Mouse (Mus musculus) 416B (cell line): ENCODE data around the gene Ctbp1.
A peak's percentile ranks its signal among the peaks of the same experiment; 100 is the strongest.

Source experiments
- DNase-seq: peaks from one replicate; pipeline ENCODE4 v3.0.0; 2011; ENCODE audit warnings: low read depth

The Ctbp1 gene

DNA sequence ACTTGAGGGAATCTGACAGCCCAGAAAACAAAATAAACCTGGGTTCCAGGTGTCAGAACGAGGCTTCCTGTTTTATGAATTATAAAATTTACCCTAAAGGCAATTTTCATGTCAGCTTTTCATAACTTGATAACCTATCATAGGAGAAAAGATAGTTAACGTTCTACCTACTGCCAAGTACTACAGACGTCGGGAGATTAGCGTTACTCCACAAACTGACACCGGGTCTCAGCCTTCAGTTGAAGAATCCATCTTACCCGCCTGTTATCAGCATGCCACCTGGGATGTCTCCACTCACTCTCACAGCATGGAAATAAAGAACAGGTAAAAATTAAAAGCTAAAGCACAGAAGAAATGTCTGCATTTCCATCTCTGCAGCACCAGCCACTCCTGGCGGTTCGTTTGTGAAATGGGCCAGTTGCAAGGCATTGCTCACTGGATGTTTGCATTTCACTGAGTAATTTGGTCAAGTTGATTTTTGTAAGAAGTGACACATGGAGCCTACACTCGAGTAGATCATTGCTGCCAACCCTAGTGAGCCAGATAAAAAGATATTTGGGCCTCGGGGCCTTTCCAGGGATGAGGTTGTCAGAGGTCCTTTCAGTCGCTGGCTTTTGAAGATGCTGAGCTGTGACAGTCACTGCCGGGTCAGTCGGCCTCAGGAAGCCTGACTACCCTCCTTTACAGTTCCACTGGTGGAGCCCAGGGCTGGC is 66.1 kb downstream of the Ctbp1 start:
- no peak for DNase-seq

DNA sequence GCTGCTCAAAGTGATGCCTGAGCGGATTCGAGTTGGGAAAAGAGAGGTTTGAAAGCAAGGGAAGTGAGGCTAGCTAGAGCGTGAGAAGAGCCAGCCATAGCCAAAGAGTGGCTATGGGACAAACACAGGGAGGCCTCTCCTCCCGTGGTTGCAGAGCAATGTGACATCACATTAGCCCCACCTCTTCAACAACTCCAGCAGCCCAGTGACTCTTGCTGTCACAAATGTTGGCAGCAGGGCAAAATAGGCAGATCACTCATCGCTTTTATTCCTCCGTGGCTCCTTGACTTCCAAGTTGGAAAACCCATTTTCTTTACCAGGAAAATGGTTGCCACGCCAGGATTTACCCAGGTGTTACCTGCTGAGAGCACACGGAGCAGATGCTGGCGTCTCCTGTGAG is 67.7 kb downstream of the Ctbp1 start:
- DNase-seq = no peak

DNA sequence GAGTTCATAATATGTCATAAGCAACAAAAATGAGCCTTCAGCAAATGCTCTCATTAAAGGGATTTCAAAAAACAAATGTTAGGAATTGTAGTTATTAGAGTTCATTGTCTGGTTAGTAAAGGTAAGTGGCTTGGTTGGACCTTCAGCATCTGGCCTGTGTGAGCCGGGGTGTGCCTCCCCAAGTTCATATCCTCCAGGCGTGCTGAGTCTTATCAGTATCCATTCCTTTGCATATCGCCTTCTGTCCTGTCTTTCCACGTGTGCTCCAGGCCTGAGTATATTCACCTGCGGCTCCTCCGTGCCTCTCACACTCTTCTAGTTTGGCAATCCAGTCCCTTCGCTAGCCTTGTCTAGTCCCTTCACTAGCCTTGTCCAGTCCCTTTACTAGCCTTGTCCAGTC is 68.5 kb downstream of the Ctbp1 start:
- no peak for DNase-seq

DNA sequence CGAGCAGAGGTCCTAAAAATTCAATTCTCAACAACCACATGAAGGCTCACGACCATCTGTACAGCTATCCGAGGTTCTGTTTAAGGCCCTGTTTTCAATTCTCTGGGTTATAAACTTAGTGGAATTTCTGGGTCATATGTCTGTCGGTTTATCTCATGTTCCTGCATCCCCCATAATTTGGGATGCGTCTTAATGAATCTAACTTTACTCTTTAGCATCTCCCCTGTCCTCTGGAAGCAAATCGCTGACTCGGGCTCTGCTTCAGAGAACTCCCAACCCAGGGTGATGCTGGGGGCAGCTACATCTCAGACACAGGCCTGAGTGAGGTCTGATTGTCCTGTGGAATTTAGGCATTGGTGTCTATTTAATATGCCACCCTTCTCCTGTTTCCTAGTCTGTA is 70.5 kb downstream of the Ctbp1 start:
- no peak for DNase-seq

DNA sequence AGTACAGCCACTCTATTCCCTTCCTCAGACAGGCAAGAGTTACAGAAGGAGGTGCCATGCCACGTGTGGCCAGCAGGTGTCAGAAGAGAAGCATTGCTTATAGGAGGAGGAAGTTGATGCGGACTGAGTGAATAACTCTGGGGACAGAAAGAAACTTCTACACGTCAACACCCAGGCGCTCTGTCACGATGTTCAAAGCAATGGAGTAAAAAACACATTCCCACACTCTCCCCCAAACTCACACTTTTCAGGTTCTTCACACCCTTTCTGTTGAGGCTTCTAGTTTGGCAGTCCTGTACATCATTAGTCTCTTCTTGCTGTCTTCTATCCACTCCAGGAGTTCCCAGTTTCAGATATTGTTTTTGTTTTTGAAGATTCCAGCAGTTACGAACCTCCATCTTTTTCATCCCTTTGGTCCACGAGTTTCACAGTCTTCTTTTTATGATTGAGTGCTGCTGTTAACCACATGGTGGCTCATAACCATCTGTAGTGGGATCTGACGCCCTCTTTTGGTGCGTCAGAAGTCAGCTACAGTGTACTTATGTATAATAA is 71.0 kb downstream of the Ctbp1 start:
- DNase-seq = peak; percentile 86

DNA sequence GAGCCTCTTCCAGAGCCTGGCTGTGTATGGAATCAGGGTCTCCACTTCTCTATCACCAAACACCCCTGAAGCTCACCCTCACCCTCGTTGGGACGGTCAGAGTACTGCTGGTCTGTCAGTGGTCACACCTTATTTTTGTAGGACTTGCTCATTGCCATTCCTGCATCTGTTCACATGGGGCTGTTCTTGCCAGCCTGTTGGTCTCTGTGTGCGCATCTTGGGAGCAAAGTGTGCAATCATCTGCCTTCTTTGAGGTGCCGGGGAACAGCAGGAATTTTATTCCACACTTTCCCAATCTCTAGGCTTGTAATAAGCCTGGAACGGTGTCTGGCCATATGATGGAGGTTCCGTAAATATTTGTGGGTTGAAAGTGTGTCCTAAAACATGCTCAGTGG is 71.6 kb downstream of the Ctbp1 start:
- DNase-seq = no peak

DNA sequence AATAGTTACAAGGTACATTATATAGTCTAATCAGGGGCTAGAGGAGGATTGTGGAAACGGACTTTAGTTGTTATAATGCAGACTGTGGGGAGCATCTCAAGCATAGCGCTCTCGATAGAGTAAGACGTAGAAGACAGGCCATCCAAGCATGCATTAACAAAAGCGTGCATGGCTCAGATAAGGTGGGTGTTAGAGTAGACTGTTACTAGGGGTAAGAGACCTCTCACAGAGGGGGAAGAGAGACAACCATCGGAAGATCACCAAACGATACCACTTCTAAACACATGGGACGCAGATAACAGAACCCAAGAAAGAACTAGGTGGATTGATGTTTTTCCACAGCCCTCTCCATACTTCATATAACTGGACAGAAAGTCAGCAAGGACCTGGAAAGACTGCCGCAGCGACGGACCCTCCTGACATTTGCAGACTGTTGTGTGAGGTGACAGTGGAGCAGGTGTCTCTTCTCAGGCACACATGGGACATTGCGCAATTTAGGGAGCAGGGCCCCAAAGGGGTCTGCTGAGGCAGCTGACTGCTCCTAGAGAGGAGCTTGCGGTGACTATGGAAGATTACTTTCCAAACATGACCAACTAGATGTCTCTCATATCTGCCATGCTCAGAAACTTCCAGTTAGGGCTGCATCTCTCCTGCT is 72.2 kb downstream of the Ctbp1 start:
- no peak for DNase-seq

DNA sequence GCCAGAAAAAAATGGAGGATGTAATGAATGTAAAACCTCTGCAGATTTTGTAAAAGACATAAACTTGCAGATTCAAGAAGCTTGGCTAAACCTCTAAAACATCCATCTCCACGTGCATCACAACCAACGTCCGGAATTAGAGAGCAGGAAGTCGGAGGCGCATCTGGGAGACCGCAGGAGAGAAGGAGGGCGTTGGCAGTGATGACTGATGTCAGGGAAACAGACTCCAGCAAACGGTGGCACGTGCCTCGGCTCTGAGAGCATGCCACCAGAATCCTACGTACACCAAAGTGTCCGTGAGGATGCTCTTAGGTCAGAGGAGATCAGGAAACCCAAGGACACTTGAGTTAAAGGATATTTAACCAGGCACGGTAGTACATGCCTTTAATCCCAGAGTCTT is 73.1 kb downstream of the Ctbp1 start:
- no peak for DNase-seq

DNA sequence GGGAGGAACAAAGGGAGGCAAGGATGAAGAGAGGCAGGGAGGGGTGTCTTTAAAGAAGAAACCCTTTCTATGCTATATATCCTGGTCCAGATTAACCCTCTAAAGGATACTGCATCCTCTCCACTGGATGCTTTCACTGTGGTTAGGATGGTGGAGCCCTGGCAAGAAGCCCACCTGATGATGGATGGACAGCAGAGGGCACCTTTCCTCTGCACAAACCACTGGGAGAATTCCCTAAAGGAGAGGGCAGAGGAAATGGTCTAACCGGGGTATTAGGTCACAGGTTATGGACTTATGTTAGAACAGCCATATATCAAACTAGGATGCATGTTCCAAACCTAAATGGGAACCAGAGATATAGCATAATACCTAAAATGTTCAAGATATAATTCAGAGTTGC is 74.7 kb downstream of the Ctbp1 start:
- no peak for DNase-seq
